Mouse (Mus musculus): ENCODE measurements around the gene Fgd4.
"Not testable (repeated sequence)": the region's sequence is repeated elsewhere in the genome, so short reads cannot be mapped to it uniquely, and the experiment has no call there.

The Fgd4 gene

DNA sequence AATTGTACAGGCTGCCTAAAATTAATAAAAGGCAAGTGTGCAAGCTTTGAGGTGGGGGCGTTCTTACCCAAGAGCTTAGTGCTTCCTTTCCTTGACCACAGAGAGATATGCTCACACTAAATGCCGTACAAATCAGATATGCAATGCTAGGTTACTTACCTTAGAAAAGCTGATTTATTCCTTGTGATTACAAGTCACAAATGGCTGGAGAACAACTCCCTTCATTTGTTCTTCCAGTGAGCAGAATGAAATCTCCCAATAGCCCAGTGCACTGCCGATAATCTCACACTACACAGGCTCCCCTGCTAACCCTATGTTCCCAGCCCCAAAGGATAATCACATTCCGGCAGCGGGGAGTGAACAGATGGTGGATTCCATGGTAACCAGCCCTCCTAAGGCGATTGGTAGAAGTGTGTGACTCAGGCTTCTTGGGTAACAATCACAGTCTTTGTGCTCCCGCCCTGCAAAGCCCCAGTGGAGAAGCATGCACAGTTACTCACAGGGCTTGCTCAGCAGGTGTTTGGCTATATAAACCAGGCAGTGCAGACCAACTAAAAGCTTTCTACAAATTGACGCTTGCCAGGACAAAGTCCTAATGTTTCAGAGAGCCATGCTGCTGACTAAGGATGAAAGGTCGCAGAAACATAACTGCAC lies 40.3 kb downstream of the Fgd4 start:
- no peak for DNase-seq (ENCODE audit: low read depth, low spot score)
- no peaks in the 10 kb centered on the region for H3K27me3 ChIP-seq (ENCODE audit: control insufficient read depth, insufficient read depth, low read length, poor library complexity, severe bottlenecking)
- no peaks in the 10 kb centered on the region for H3K36me3 ChIP-seq (ENCODE audit: control insufficient read depth, insufficient read depth, low read length, poor library complexity, severe bottlenecking)

- no peaks in the 10 kb centered on the region for H3K27me3 ChIP-seq (ENCODE audit: control insufficient read depth, insufficient read depth, low read length, poor library complexity, severe bottlenecking)
- no peak for DNase-seq (ENCODE audit: low read depth, low spot score)
- H3K36me3 ChIP-seq (ENCODE audit: control insufficient read depth, insufficient read depth, low read length, poor library complexity, severe bottlenecking), result no peaks in the 10 kb centered on the region
Measured at GRCm38 (mm10) chr16:16559016-16559877, 41.1 kb downstream of the Fgd4 start.

DNA sequence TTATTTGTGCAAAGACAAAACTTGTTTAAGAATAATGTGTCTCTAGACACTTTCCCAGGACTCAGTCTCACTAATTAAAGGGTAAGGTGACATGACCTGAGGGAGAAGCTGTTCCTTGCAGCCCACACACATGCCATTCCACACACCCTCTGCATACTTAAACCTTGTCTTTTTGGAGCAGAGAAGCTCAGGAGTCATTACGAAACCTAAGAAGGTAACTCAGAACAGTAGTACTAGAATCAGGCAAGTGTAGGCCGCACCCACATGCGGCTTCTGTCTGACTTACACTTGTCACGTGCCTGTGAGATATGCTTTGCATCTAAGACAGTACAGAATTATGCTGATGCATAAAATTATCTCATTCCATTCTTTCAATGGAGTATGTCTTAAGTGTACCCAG lies 42.6 kb downstream of the Fgd4 start:
- H3K27me3 ChIP-seq (ENCODE audit: control insufficient read depth, insufficient read depth, low read length, poor library complexity, severe bottlenecking), result no peaks in the 10 kb centered on the region
- DNase-seq (ENCODE audit: low read depth, low spot score), result no peak
- H3K36me3 ChIP-seq (ENCODE audit: control insufficient read depth, insufficient read depth, low read length, poor library complexity, severe bottlenecking), result no peaks in the 10 kb centered on the region

DNA sequence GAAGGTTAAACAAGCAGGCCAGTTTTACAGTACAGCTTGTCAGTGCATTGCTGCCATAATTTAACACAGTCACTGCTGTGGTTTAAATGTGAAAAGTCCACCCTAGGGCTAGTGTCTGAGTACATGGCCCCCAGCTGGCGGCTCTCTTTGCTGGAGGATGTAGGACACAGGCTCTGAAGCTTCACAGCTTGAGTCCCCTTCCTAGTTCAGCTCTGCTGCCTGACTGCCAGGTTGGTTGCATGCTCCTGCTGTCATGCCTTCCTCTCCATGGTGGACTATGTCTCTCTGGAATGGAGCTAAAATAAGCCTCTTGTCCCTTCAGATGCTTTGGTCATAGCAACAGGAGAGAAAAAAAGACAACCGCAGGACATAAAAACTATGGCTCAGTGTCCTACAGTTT lies 46.3 kb downstream of the Fgd4 start:
- H3K27me3 ChIP-seq (ENCODE audit: control insufficient read depth, insufficient read depth, low read length, poor library complexity, severe bottlenecking), result no peaks in the 10 kb centered on the region

DNA sequence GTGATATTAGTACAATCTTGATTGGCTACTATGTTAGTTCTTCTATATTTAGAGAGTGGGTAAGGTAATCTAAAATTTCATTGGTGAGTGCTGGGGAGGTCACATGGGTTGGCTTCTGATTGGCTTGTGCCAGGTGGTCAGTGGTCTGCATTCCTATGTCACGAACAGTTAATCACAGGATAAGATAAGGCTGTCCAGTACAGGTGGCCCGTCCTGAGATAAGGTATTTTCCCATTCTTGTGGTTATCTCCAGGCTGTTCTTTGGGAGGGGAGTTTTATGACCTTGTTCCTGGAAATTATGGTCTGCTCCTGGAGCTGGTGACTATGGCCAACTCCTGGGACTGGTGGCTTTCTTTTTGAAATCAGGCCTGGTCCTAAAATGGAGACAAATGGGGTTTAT lies 48.2 kb downstream of the Fgd4 start:
- DNase-seq (ENCODE audit: low read depth, low spot score), result no peak
- Histone ChIP-seq H3K36me3 (ENCODE audit: control insufficient read depth, insufficient read depth, low read length, poor library complexity, severe bottlenecking) (no peaks in the 10 kb centered on the region), H3K27me3 (ENCODE audit: control insufficient read depth, insufficient read depth, low read length, poor library complexity, severe bottlenecking) (no peaks in the 10 kb centered on the region)

More for the DNA sequence above, 46.3 kb downstream of the Fgd4 start:
- DNase-seq (ENCODE audit: low read depth, low spot score), result no peak
- H3K36me3 ChIP-seq (ENCODE audit: control insufficient read depth, insufficient read depth, low read length, poor library complexity, severe bottlenecking), result no peaks in the 10 kb centered on the region

DNA sequence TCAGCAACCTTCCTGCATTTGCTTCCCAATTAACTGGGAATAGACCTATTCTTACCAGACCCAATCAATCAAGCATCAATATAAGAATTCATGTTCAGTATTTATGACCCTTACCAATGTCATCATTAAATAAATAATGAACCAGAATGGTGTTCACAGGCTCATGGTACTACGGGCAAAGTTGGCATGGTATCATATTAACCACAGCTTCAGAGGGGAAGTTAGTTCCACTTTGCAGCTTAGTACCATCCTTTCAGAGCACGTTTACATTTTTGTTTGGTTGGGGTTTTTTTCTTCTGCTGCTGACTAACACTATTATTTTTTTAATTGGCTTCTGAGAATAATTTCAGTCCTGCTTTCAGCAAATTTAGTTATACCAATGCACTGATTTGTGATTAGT lies 51.2 kb downstream of the Fgd4 start:
- Histone ChIP-seq H3K36me3 (ENCODE audit: control insufficient read depth, insufficient read depth, low read length, poor library complexity, severe bottlenecking) (no peaks in the 10 kb centered on the region), H3K27me3 (ENCODE audit: control insufficient read depth, insufficient read depth, low read length, poor library complexity, severe bottlenecking) (no peaks in the 10 kb centered on the region)
- DNase-seq (ENCODE audit: low read depth, low spot score), result no peak

GRCm38 (mm10) chr16:16546657-16547056 lies 53.7 kb downstream of the Fgd4 start:
- no peaks in the 10 kb centered on the region for H3K27me3 ChIP-seq (ENCODE audit: control insufficient read depth, insufficient read depth, low read length, poor library complexity, severe bottlenecking)
- no peak for DNase-seq (ENCODE audit: low read depth, low spot score)
- no peaks in the 10 kb centered on the region for H3K36me3 ChIP-seq (ENCODE audit: control insufficient read depth, insufficient read depth, low read length, poor library complexity, severe bottlenecking)

DNA sequence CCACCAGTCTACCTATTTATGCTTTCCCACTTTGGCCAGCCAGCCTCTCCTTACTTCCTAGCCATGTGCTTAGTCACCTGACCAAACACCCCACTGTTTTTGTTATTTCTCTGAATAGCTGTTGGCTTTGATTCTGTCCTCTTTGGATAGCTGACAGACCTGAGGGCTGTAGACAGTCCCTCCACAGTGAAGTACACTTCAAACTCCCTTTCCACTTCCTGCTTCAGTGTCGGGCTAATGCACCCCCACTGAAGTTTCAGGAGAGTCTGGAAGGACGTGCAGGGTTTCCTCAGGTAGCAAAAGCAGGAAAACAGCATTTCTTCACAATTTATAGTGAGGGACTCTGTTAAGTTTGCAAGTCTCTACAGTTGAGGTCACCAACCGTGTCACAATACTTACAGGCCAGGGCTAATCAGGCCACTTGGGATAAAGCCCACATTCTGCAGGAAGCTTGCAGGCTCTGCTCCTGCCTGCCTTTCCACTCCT lies 57.4 kb downstream of the Fgd4 start:
- no peak for DNase-seq (ENCODE audit: low read depth, low spot score)

DNA sequence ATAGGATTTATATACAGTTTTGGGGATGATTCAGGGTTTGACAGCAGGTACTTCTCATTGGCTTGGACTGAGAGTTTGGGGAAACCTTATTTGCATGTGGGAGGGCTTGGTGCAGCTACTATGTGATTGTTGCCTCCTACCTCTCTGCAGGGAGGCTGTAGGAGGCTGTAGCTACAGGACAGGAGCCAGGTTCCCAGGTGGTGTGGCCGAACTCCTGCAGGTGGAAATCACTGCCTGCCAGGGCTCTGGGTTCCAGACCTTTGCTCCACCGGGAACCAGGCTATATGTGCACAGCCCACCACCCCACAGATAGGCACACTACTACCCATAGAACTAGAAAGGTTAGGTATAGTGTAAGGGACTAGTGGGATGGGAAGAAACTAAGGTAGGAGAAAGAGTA lies 61.0 kb downstream of the Fgd4 start:
- DNase-seq (ENCODE audit: low read depth, low spot score); H3K36me3 ChIP-seq (ENCODE audit: control insufficient read depth, insufficient read depth, low read length, poor library complexity, severe bottlenecking); H3K27me3 ChIP-seq (ENCODE audit: control insufficient read depth, insufficient read depth, low read length, poor library complexity, severe bottlenecking): not testable (repeated sequence)

More for the DNA sequence above, 57.4 kb downstream of the Fgd4 start:
- H3K36me3 ChIP-seq (ENCODE audit: control insufficient read depth, insufficient read depth, low read length, poor library complexity, severe bottlenecking), result no peaks in the 10 kb centered on the region
- no peaks in the 10 kb centered on the region for H3K27me3 ChIP-seq (ENCODE audit: control insufficient read depth, insufficient read depth, low read length, poor library complexity, severe bottlenecking)

GRCm38 (mm10) chr16:16535232-16535631 lies 65.1 kb downstream of the Fgd4 start:
- H3K27me3 ChIP-seq (ENCODE audit: control insufficient read depth, insufficient read depth, low read length, poor library complexity, severe bottlenecking), result no peaks in the 10 kb centered on the region
- DNase-seq (ENCODE audit: low read depth, low spot score), result no peak

DNA sequence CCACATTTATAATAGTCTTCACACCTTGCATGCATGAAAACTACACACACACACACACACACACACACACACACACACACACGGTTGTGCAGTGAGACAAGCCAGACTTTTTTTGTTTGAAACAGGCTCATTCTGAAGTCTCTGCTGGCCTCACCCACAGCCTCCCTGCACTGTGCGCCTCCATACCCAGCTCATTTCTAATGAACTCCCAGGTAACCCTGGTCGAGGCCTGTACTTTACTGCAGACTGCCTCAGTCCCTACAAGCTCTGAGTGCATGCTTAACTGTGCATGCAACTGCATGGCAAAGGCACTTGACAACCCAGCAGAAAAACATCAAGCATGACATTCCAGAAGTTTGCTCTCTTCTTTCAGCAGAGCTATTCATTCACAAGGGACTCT lies 72.3 kb downstream of the Fgd4 start:
- Histone ChIP-seq H3K27me3 (ENCODE audit: control insufficient read depth, insufficient read depth, low read length, poor library complexity, severe bottlenecking) (no peaks in the 10 kb centered on the region), H3K36me3 (ENCODE audit: control insufficient read depth, insufficient read depth, low read length, poor library complexity, severe bottlenecking) (no peaks in the 10 kb centered on the region)
- no peak for DNase-seq (ENCODE audit: low read depth, low spot score)

More at GRCm38 (mm10) chr16:16535232-16535631, 65.1 kb downstream of the Fgd4 start:
- no peaks in the 10 kb centered on the region for H3K36me3 ChIP-seq (ENCODE audit: control insufficient read depth, insufficient read depth, low read length, poor library complexity, severe bottlenecking)

- no peak for DNase-seq (ENCODE audit: low read depth, low spot score)
- Histone ChIP-seq H3K27me3 (ENCODE audit: control insufficient read depth, insufficient read depth, low read length, poor library complexity, severe bottlenecking) (no peaks in the 10 kb centered on the region), H3K36me3 (ENCODE audit: control insufficient read depth, insufficient read depth, low read length, poor library complexity, severe bottlenecking) (no peaks in the 10 kb centered on the region)
Measured at GRCm38 (mm10) chr16:16527267-16527666, 73.1 kb downstream of the Fgd4 start.

- H3K27me3 ChIP-seq (ENCODE audit: control insufficient read depth, insufficient read depth, low read length, poor library complexity, severe bottlenecking), result no peaks in the 10 kb centered on the region
- H3K36me3 ChIP-seq (ENCODE audit: control insufficient read depth, insufficient read depth, low read length, poor library complexity, severe bottlenecking), result no peaks in the 10 kb centered on the region
- no peak for DNase-seq (ENCODE audit: low read depth, low spot score)
Measured at GRCm38 (mm10) chr16:16526741-16527105, 73.6 kb downstream of the Fgd4 start.

DNA sequence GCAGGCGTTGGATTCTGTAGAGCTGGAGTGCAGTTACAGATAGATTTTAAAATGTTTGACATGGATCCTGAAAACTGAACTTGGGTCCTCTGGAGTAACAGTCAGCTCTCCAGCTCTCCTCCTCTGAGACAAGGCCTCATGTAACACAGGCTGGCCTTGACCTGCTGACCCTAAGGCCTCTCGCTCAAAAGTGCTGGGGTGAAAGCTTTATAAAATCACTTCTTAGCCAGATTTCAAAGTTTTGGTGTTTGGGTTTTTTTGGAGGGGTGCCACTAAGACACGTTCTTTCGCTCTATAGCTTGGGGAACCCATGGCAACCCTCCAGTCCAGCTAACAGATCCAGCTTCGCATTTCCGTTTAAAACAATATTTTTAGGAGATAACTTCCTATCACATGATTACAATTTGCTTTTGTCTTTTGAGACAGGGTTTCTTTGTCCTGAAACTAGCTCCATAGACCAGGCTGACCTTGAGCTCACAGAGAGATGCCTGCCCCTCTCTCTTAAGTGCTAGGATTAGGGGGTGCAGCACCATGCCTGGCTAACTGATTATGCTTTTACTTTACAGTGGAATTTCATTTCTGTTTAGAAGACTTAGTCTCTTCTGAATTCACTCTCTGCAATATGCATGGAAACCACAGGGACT lies 74.1 kb downstream of the Fgd4 start:
- Histone ChIP-seq H3K27me3 (ENCODE audit: control insufficient read depth, insufficient read depth, low read length, poor library complexity, severe bottlenecking) (no peaks in the 10 kb centered on the region), H3K36me3 (ENCODE audit: control insufficient read depth, insufficient read depth, low read length, poor library complexity, severe bottlenecking) (no peaks in the 10 kb centered on the region)
- DNase-seq (ENCODE audit: low read depth, low spot score), result no peak

All from splenic B cell, adult 2 months (primary cell).